Mouse (Mus musculus) adrenal gland, adult 8-10 months (tissue): ENCODE measurements around the gene Clcn2. TPM values are rescaled to one million over a fixed set of nuclear protein-coding genes. Genes with fewer than 3 reads are reported as not detected.
"Not testable (repeated sequence)": the region's sequence is repeated elsewhere in the genome, so short reads cannot be mapped to it uniquely, and the experiment has no call there.

Experiments
- DNase-seq: peaks from one replicate; pipeline ENCODE4 v3.0.0; 2022
- total RNA-seq, 4 experiments: library from RNA; stranded (reverse); gene quantifications; 2 replicates each; pipeline ENCODE4 v1.2.4; 2022

Gene Clcn2
- total RNA-seq, 4 experiments from 2014 or later: 44.5 to 52.2 (median 47.6) TPM

- no peak for DNase-seq
Observed at GRCm38 (mm10) chr16:20701316-20701715, 16.2 kb downstream of the Clcn2 start.

- DNase-seq: no peak
Observed at GRCm38 (mm10) chr16:20700036-20700435, 17.5 kb downstream of the Clcn2 start.

GRCm38 (mm10) chr16:20699266-20699665, 18.3 kb downstream of the Clcn2 start:
- no peak for DNase-seq

- DNase-seq: peak; percentile 84
Observed at GRCm38 (mm10) chr16:20695622-20696323, 21.8 kb downstream of the Clcn2 start.

GRCm38 (mm10) chr16:20694781-20695180, 22.8 kb downstream of the Clcn2 start:
- no peak for DNase-seq

- DNase-seq: peak; percentile 91
Observed at GRCm38 (mm10) chr16:20693111-20693701, 24.3 kb downstream of the Clcn2 start, which contains the start of gene Fam131a. Fam131a (plus strand) TSS chr16:20693241.

- no peak for DNase-seq
Observed at GRCm38 (mm10) chr16:20692241-20692965, 25.1 kb downstream of the Clcn2 start.

- DNase-seq: no peak
Observed at GRCm38 (mm10) chr16:20691617-20692016, 25.9 kb downstream of the Clcn2 start.

- DNase-seq: no peak
Observed at GRCm38 (mm10) chr16:20690774-20691173, 26.8 kb downstream of the Clcn2 start.

- peak; percentile 92 for DNase-seq
Observed at GRCm38 (mm10) chr16:20677974-20678675, 39.4 kb downstream of the Clcn2 start.

- DNase-seq: no peak
Observed at GRCm38 (mm10) chr16:20677380-20677779, 40.2 kb downstream of the Clcn2 start.

- no peak for DNase-seq
Observed at GRCm38 (mm10) chr16:20676702-20677101, 40.8 kb downstream of the Clcn2 start.

GRCm38 (mm10) chr16:20675213-20675612, 42.3 kb downstream of the Clcn2 start:
- DNase-seq: no peak

GRCm38 (mm10) chr16:20673706-20674303, 43.7 kb downstream of the Clcn2 start:
- DNase-seq: peak; percentile 70

- DNase-seq: no peak
Observed at GRCm38 (mm10) chr16:20672965-20673705, 44.4 kb downstream of the Clcn2 start.

GRCm38 (mm10) chr16:20672500-20672902, 45.0 kb downstream of the Clcn2 start:
- DNase-seq: peak; percentile 96

GRCm38 (mm10) chr16:20671886-20672285, 45.7 kb downstream of the Clcn2 start:
- DNase-seq: no peak

- no peak for DNase-seq
Observed at GRCm38 (mm10) chr16:20670291-20670690, 47.3 kb downstream of the Clcn2 start.

- not testable (repeated sequence) for DNase-seq
Observed at GRCm38 (mm10) chr16:20668013-20668412, 49.5 kb downstream of the Clcn2 start, which contains the start of gene Eif4g1. Eif4g1 (plus strand) TSS chr16:20668313.

GRCm38 (mm10) chr16:20657661-20658060, 59.9 kb downstream of the Clcn2 start:
- DNase-seq: no peak

- DNase-seq: no peak
Observed at GRCm38 (mm10) chr16:20653315-20653714, 64.2 kb downstream of the Clcn2 start.
